Mouse (Mus musculus): ENCODE measurements around the gene Vps53. TPM values are rescaled to one million over a fixed set of nuclear protein-coding genes. Genes with fewer than 3 reads are reported as not detected.
"Not testable (repeated sequence)": the region's sequence is repeated elsewhere in the genome, so short reads cannot be mapped to it uniquely, and the experiment has no call there.

The Vps53 gene
- polyA plus RNA-seq, 1 experiment from 2014 or later, result 28.5 TPM

GRCm38 (mm10) chr11:76010838-76011624, 168.4 kb downstream of the Vps53 start:
- DNase-seq (ENCODE audit: low spot score), result peak; percentile 57
- Histone ChIP-seq H3K4me3 (ENCODE audit: low read depth, low read length) (no peak overlapping the region), H3K27ac (ENCODE audit: low read length) (peak overlapping the region; percentile 64; the same call in 1 of the 2 replicates), H3K4me1 (ENCODE audit: insufficient read depth, low read depth, low read length) (no peaks in the 10 kb centered on the region), H3K9me3 (ENCODE audit: low read length) (no peaks in the 10 kb centered on the region), H3K4me2 (replicated peaks; ENCODE audit: low read depth, low read length) (no peak overlapping the region), H3K9ac (replicated peaks; ENCODE audit: low read depth) (no peak overlapping the region), H3K36me3 (ENCODE audit: insufficient read depth, low read length) (no peaks in the 10 kb centered on the region), H3K27me3 (replicated peaks; ENCODE audit: insufficient read depth, low read length) (no peaks in the 10 kb centered on the region)
- 50% methylated on average over 9 of the region's 9 CpGs for WGBS
- TF ChIP-seq EP300 (IDR thresholded peaks at IDR 0.05), result no peak
- no peak for TF ChIP-seq CTCF (IDR thresholded peaks at IDR 0.05)
- ATAC-seq, result peak; percentile 73

DNA sequence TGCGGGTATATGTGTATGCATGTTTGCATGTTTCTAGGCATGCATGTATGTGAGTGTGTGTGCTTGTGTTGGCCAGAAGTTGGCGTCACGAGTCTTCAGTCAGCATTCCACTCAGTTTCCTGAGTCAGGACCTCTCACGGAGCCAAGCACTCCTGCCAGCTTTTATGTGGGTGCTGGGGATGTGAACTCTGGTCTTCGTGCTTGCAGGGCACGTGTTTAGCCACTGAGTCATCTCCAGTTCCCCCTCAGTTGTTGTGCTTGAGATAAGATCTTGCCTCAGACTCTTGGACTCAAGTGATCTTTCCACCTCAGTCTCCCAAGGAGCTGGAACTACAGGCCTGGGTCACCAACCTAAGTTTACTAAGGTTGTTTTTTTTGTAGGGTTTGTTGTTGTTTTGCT, 170.3 kb downstream of the Vps53 start:
- Histone ChIP-seq H3K27ac (ENCODE audit: low read length) (no peak overlapping the region), H3K36me3 (ENCODE audit: insufficient read depth, low read length) (no peaks in the 10 kb centered on the region), H3K27me3 (replicated peaks; ENCODE audit: insufficient read depth, low read length) (no peaks in the 10 kb centered on the region), H3K4me3 (ENCODE audit: low read depth, low read length) (no peak overlapping the region), H3K9me3 (ENCODE audit: low read length) (no peaks in the 10 kb centered on the region), H3K4me1 (ENCODE audit: insufficient read depth, low read depth, low read length) (no peaks in the 10 kb centered on the region), H3K4me2 (replicated peaks; ENCODE audit: low read depth, low read length) (no peak overlapping the region), H3K9ac (replicated peaks; ENCODE audit: low read depth) (no peak overlapping the region)
- ATAC-seq, result no peak
- WGBS, result 77% methylated on average over 6 of the region's 6 CpGs
- TF ChIP-seq CTCF (IDR thresholded peaks at IDR 0.05) (no peak), EP300 (IDR thresholded peaks at IDR 0.05) (no peak)
- no peak for DNase-seq (ENCODE audit: low spot score)

- DNase-seq (ENCODE audit: low spot score), result no peak
These were observed 171.3 kb downstream of the Vps53 start for GRCm38 (mm10) chr11:76008162-76008561.

DNA sequence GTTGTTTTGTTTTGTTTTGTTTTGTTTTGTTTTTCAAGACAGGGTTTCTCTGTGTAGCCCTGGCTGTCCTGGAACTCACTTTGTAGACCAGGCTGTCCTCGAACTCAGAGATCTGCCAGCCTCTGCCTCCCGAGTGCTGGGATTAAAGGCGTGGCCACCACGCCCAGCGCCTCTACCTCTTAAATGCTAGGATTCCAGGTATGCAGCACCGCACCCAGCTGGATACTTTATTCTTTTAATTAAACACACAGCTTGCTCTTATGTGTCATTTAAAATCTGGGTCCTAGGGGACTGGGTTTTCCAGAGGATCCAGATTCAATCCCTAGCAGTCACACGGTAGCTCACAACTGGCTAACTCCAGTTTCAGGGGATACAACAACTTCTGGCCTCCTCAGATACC, 175.2 kb downstream of the Vps53 start:
- H3K36me3 ChIP-seq (ENCODE audit: insufficient read depth, low read length); H3K9ac ChIP-seq (replicated peaks; ENCODE audit: low read depth); H3K4me2 ChIP-seq (replicated peaks; ENCODE audit: low read depth, low read length); H3K9me3 ChIP-seq (ENCODE audit: low read length); H3K4me3 ChIP-seq (ENCODE audit: low read depth, low read length); H3K27ac ChIP-seq (ENCODE audit: low read length); DNase-seq (ENCODE audit: low spot score); H3K4me1 ChIP-seq (ENCODE audit: insufficient read depth, low read depth, low read length); H3K27me3 ChIP-seq (replicated peaks; ENCODE audit: insufficient read depth, low read length); ATAC-seq: not testable (repeated sequence)
- WGBS, result 93% methylated on average over 7 of the region's 7 CpGs

More at GRCm38 (mm10) chr11:76008162-76008561, 171.3 kb downstream of the Vps53 start:
- no peak overlapping the region for H3K4me3 ChIP-seq (ENCODE audit: low read depth, low read length)
- no peak for ATAC-seq
- WGBS, result 79% methylated on average over 2 of the region's 2 CpGs
- H3K9ac ChIP-seq (replicated peaks; ENCODE audit: low read depth), result no peak overlapping the region
- no peaks in the 10 kb centered on the region for H3K9me3 ChIP-seq (ENCODE audit: low read length)
- TF ChIP-seq CTCF (IDR thresholded peaks at IDR 0.05) (no peak), EP300 (IDR thresholded peaks at IDR 0.05) (no peak)
- H3K27me3 ChIP-seq (replicated peaks; ENCODE audit: insufficient read depth, low read length), result no peaks in the 10 kb centered on the region
- H3K27ac ChIP-seq (ENCODE audit: low read length), result no peak overlapping the region
- no peaks in the 10 kb centered on the region for H3K36me3 ChIP-seq (ENCODE audit: insufficient read depth, low read length)
- H3K4me1 ChIP-seq (ENCODE audit: insufficient read depth, low read depth, low read length), result no peaks in the 10 kb centered on the region
- H3K4me2 ChIP-seq (replicated peaks; ENCODE audit: low read depth, low read length), result no peak overlapping the region

GRCm38 (mm10) chr11:76001237-76001878, 178.1 kb downstream of the Vps53 start:
- DNase-seq (ENCODE audit: low spot score) (peak; percentile 32), ATAC-seq (no peak)
- 34% methylated on average over 3 of the region's 3 CpGs for WGBS

GRCm38 (mm10) chr11:76000701-76001100, 178.7 kb downstream of the Vps53 start:
- TF ChIP-seq EP300 (IDR thresholded peaks at IDR 0.05), result no peak
- TF ChIP-seq CTCF (IDR thresholded peaks at IDR 0.05), result no peak
- H3K9ac ChIP-seq (replicated peaks; ENCODE audit: low read depth), result no peak overlapping the region
- H3K27me3 ChIP-seq (replicated peaks; ENCODE audit: insufficient read depth, low read length), result no peaks in the 10 kb centered on the region; the same call in 1 of the 2 replicates
- H3K4me3 ChIP-seq (ENCODE audit: low read depth, low read length), result no peak overlapping the region
- H3K9me3 ChIP-seq (ENCODE audit: low read length), result no peaks in the 10 kb centered on the region
- no peaks in the 10 kb centered on the region for H3K4me1 ChIP-seq (ENCODE audit: insufficient read depth, low read depth, low read length)
- no peaks in the 10 kb centered on the region for H3K36me3 ChIP-seq (ENCODE audit: insufficient read depth, low read length)
- 75% methylated on average over 5 of the region's 5 CpGs for WGBS
- H3K27ac ChIP-seq (ENCODE audit: low read length), result no peak overlapping the region
- no peak for DNase-seq (ENCODE audit: low spot score)
- no peak overlapping the region for H3K4me2 ChIP-seq (replicated peaks; ENCODE audit: low read depth, low read length)
- no peak for ATAC-seq

More at GRCm38 (mm10) chr11:76001237-76001878, 178.1 kb downstream of the Vps53 start:
- H3K27ac ChIP-seq (ENCODE audit: low read length), result no peak overlapping the region
- H3K4me3 ChIP-seq (ENCODE audit: low read depth, low read length), result no peak overlapping the region
- H3K4me2 ChIP-seq (replicated peaks; ENCODE audit: low read depth, low read length), result no peak overlapping the region
- peak; percentile 63 for TF ChIP-seq CTCF (IDR thresholded peaks at IDR 0.05)
- TF ChIP-seq EP300 (IDR thresholded peaks at IDR 0.05), result no peak
- no peak overlapping the region for H3K9ac ChIP-seq (replicated peaks; ENCODE audit: low read depth)
- H3K4me1 ChIP-seq (ENCODE audit: insufficient read depth, low read depth, low read length), result no peaks in the 10 kb centered on the region
- no peaks in the 10 kb centered on the region for H3K9me3 ChIP-seq (ENCODE audit: low read length)
- no peaks in the 10 kb centered on the region for H3K36me3 ChIP-seq (ENCODE audit: insufficient read depth, low read length)
- no peaks in the 10 kb centered on the region; the same call in 1 of the 2 replicates for H3K27me3 ChIP-seq (replicated peaks; ENCODE audit: insufficient read depth, low read length)
